Mouse (Mus musculus): ENCODE results near the gene Vwa3b. TPM values are rescaled to one million over a fixed set of nuclear protein-coding genes. Genes with fewer than 3 reads are reported as not detected.
"Not testable (repeated sequence)": the region's sequence is repeated elsewhere in the genome, so short reads cannot be mapped to it uniquely, and the experiment has no call there.

The Vwa3b gene
- polyA plus RNA-seq, 1 experiment from 2014 or later: 1.1 TPM

- no peak overlapping the region for H3K27ac ChIP-seq (replicated peaks)
- H3K4me2 ChIP-seq (replicated peaks; ENCODE audit: low read depth): no peak overlapping the region
- H3K4me3 ChIP-seq (ENCODE audit: low read depth, low read length): no peak overlapping the region
- TF ChIP-seq EP300 (optimal IDR thresholded peaks at IDR 0.05): no peak
- no peak for TF ChIP-seq CTCF (IDR thresholded peaks at IDR 0.05; ENCODE audit: low read depth)
- no peaks in the 10 kb centered on the region for H3K27me3 ChIP-seq (ENCODE audit: control insufficient read depth, insufficient read depth, low read length)
- DNase-seq (ENCODE audit: low spot score) (no peak), ATAC-seq (ENCODE audit: low FRiP score, low TSS enrichment) (no peak)
- no peak overlapping the region for H3K9ac ChIP-seq (ENCODE audit: low read length)
- no peaks in the 10 kb centered on the region for H3K36me3 ChIP-seq (ENCODE audit: control insufficient read depth, insufficient read depth, low read length)
- H3K9me3 ChIP-seq (ENCODE audit: control insufficient read depth, low read length): no peaks in the 10 kb centered on the region
- no peaks in the 10 kb centered on the region for H3K4me1 ChIP-seq (replicated peaks; ENCODE audit: control insufficient read depth, insufficient read depth)
- WGBS: 41% methylated on average over 8 of the region's 8 CpGs
Measured at GRCm38 (mm10) chr1:37004533-37004932, 21.9 kb upstream of the Vwa3b start.

- Histone ChIP-seq H3K4me2 (replicated peaks; ENCODE audit: low read depth) (no peak overlapping the region), H3K4me1 (replicated peaks; ENCODE audit: control insufficient read depth, insufficient read depth) (no peaks in the 10 kb centered on the region), H3K4me3 (ENCODE audit: low read depth, low read length) (no peak overlapping the region), H3K36me3 (ENCODE audit: control insufficient read depth, insufficient read depth, low read length) (no peaks in the 10 kb centered on the region), H3K9me3 (ENCODE audit: control insufficient read depth, low read length) (no peaks in the 10 kb centered on the region), H3K27ac (replicated peaks) (no peak overlapping the region), H3K27me3 (ENCODE audit: control insufficient read depth, insufficient read depth, low read length) (no peaks in the 10 kb centered on the region), H3K9ac (ENCODE audit: low read length) (no peak overlapping the region)
- TF ChIP-seq EP300 (optimal IDR thresholded peaks at IDR 0.05) (no peak), CTCF (IDR thresholded peaks at IDR 0.05; ENCODE audit: low read depth) (no peak)
- DNase-seq (ENCODE audit: low spot score): no peak
- no peak for ATAC-seq (ENCODE audit: low FRiP score, low TSS enrichment)
- WGBS: 80% methylated on average over 5 of the region's 5 CpGs
Measured at GRCm38 (mm10) chr1:37005036-37005435, 21.4 kb upstream of the Vwa3b start.

DNA sequence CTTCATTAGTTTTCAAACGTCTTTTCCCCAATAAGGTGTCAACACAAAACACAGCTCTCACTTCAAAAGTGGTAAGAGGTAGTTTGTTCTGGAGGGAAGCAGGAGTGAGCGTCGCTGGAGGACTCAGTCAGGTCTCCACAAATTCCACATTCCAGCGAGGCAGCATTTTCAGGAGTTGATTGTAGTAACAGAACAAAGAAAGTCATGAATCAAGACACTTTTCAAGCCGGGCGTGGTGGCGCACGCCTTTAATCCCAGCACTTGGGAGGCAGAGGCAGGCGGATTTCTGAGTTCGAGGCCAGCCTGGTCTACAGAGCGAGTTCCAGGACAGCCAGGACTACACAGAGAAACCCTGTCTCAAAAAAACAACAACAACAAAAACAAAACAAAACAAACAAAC is 19.9 kb upstream of the Vwa3b start:
- not testable (repeated sequence) for H3K27me3 ChIP-seq (ENCODE audit: control insufficient read depth, insufficient read depth, low read length); H3K36me3 ChIP-seq (ENCODE audit: control insufficient read depth, insufficient read depth, low read length); H3K9ac ChIP-seq (ENCODE audit: low read length); H3K4me3 ChIP-seq (ENCODE audit: low read depth, low read length); DNase-seq (ENCODE audit: low spot score); H3K4me1 ChIP-seq (replicated peaks; ENCODE audit: control insufficient read depth, insufficient read depth); ATAC-seq (ENCODE audit: low FRiP score, low TSS enrichment); H3K4me2 ChIP-seq (replicated peaks; ENCODE audit: low read depth); H3K27ac ChIP-seq (replicated peaks); H3K9me3 ChIP-seq (ENCODE audit: control insufficient read depth, low read length)
- 83% methylated on average over 11 of the region's 11 CpGs for WGBS

- H3K9ac ChIP-seq (ENCODE audit: low read length): no peak overlapping the region
- H3K27me3 ChIP-seq (ENCODE audit: control insufficient read depth, insufficient read depth, low read length): no peaks in the 10 kb centered on the region
- H3K27ac ChIP-seq (replicated peaks): no peak overlapping the region
- no peaks in the 10 kb centered on the region for H3K4me1 ChIP-seq (replicated peaks; ENCODE audit: control insufficient read depth, insufficient read depth)
- TF ChIP-seq CTCF (IDR thresholded peaks at IDR 0.05; ENCODE audit: low read depth) (no peak), EP300 (optimal IDR thresholded peaks at IDR 0.05) (no peak)
- DNase-seq (ENCODE audit: low spot score) (no peak), ATAC-seq (ENCODE audit: low FRiP score, low TSS enrichment) (no peak)
- 59% methylated on average over 10 of the region's 10 CpGs for WGBS
- no peaks in the 10 kb centered on the region for H3K36me3 ChIP-seq (ENCODE audit: control insufficient read depth, insufficient read depth, low read length)
- no peak overlapping the region for H3K4me2 ChIP-seq (replicated peaks; ENCODE audit: low read depth)
- no peaks in the 10 kb centered on the region for H3K9me3 ChIP-seq (ENCODE audit: control insufficient read depth, low read length)
- H3K4me3 ChIP-seq (ENCODE audit: low read depth, low read length): no peak overlapping the region
Measured at GRCm38 (mm10) chr1:37009880-37010279, 16.5 kb upstream of the Vwa3b start.

DNA sequence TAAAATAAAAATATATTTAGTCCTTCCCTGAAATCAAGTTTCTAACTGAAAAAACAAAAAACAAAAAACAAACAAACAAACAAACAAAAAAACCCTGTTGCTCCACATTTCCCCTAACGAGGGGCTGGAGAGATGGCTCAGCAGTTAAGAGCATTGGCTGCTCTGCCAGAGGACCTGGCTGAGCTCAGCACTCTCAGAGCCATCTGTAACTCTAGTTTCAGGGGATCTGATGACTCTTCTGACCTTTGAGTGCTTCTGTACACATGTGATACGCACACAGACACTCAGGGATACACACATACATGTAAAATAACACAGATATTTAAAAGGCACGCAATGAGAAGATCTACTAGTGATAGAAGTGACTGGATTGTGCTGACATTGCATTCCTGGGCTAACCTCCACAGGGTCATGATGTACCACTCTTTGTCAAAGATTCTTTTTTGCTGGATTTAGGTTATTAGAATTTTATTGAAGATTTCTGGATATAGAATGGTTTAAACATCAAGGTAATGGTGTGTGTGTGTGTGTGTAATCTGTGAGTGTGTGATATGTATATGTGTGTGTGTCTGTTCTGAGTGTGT is 14.7 kb upstream of the Vwa3b start:
- Histone ChIP-seq H3K27me3 (ENCODE audit: control insufficient read depth, insufficient read depth, low read length) (no peaks in the 10 kb centered on the region), H3K27ac (replicated peaks) (no peak overlapping the region), H3K4me2 (replicated peaks; ENCODE audit: low read depth) (no peak overlapping the region), H3K36me3 (ENCODE audit: control insufficient read depth, insufficient read depth, low read length) (no peaks in the 10 kb centered on the region), H3K9me3 (ENCODE audit: control insufficient read depth, low read length) (no peaks in the 10 kb centered on the region), H3K9ac (ENCODE audit: low read length) (no peak overlapping the region), H3K4me1 (replicated peaks; ENCODE audit: control insufficient read depth, insufficient read depth) (no peaks in the 10 kb centered on the region), H3K4me3 (ENCODE audit: low read depth, low read length) (no peak overlapping the region)
- no peak for DNase-seq (ENCODE audit: low spot score)
- 65% methylated on average over 3 of the region's 3 CpGs for WGBS
- ATAC-seq (ENCODE audit: low FRiP score, low TSS enrichment): no peak
- TF ChIP-seq CTCF (IDR thresholded peaks at IDR 0.05; ENCODE audit: low read depth): no peak
- no peak for TF ChIP-seq EP300 (optimal IDR thresholded peaks at IDR 0.05)

GRCm38 (mm10) chr1:37013006-37013405 is 13.4 kb upstream of the Vwa3b start:
- peak; percentile 42 for TF ChIP-seq CTCF (IDR thresholded peaks at IDR 0.05; ENCODE audit: low read depth)
- no peak for TF ChIP-seq EP300 (optimal IDR thresholded peaks at IDR 0.05)
- H3K4me1 ChIP-seq (replicated peaks; ENCODE audit: control insufficient read depth, insufficient read depth): no peaks in the 10 kb centered on the region
- no peaks in the 10 kb centered on the region for H3K27me3 ChIP-seq (ENCODE audit: control insufficient read depth, insufficient read depth, low read length)
- ATAC-seq (ENCODE audit: low FRiP score, low TSS enrichment) (no peak), DNase-seq (ENCODE audit: low spot score) (no peak)
- H3K4me2 ChIP-seq (replicated peaks; ENCODE audit: low read depth): no peak overlapping the region
- 81% methylated on average over 2 of the region's 2 CpGs for WGBS
- H3K27ac ChIP-seq (replicated peaks): no peak overlapping the region
- no peaks in the 10 kb centered on the region for H3K9me3 ChIP-seq (ENCODE audit: control insufficient read depth, low read length)
- no peaks in the 10 kb centered on the region for H3K36me3 ChIP-seq (ENCODE audit: control insufficient read depth, insufficient read depth, low read length)
- no peak overlapping the region for H3K4me3 ChIP-seq (ENCODE audit: low read depth, low read length)
- no peak overlapping the region for H3K9ac ChIP-seq (ENCODE audit: low read length)
